Mouse (Mus musculus) cerebellum, postnatal 36 days (tissue): ENCODE results near the gene Ephb1.

ENCODE experiments used
- DNase-seq, 2 experiments: peaks; one replicate each; pipeline ENCODE4 v3.0.0; 2021 to 2022; ENCODE audit warnings: mixed read lengths in 2 of 2

Ephb1 gene

GRCm38 (mm10) chr9:101897851-101898250 is 456.6 kb downstream of the Ephb1 start:
- no peak for DNase-seq

DNA sequence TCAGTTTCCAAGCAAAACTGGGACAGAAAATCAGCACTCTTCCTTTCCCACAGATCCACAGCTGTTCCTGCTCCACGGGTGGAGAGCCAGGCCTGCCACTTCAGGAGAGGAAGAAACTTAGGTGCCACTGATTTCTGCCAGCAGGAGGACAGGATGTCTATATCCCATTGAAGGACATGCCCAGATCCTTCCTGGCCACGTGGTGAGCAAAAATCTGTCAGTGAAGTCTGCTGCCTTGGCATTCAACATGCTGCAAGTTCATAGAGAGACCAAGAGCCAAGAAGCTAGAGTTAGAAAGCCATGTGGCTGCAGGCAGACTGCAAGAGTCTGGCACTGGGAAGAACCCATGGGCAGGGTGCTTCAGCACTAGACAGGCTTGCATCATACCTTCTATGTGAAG is 471.2 kb downstream of the Ephb1 start:
- peak; percentile 79 to 85 for DNase-seq

GRCm38 (mm10) chr9:101877109-101877987 is 477.1 kb downstream of the Ephb1 start:
- no peak for DNase-seq

DNA sequence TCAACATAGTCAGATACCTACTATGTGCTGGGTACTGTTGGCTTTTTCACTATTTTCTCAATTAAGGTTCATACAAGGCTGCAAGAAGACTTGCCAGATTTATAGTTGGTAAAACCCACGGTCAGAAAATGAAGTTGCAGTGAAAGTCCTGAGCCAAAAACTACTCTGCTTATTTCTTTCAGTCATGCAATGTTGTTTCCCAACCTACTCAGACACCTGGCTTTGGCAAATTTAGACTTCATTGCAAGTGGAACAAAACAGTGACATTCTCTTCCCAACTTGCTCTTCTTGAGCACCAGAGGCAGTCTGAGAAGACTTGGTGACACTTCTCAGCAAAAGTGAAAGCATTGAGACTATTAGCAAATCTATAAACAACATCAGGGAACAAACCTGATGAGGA is 479.2 kb downstream of the Ephb1 start:
- no peak for DNase-seq
